19 mouse cellular contexts compared by ENCODE assay signal in genomic region chr5:91865365-91865764, GRCm38 (mm10).
"Had no signal": no experiment of that assay in that cellular context is flagged by ENCODE, and none has a peak within 500 bp of the region (broad histone marks: within the 10 kb centered on the region; RNA-seq: fewer than 3 reads in every experiment).

No protein-coding gene starts in this region.

- H3K9me3 ChIP-seq: kidney, embryonic 15.5 days; lung, embryonic 15.5 days; midbrain, embryonic 10.5 days; midbrain, embryonic 13.5 days; neural tube, embryonic 13.5 days had no signal

- ATAC-seq: intestine, postnatal 0 days; midbrain, embryonic 16.5 days had no signal

- H3K4me3 ChIP-seq: kidney, embryonic 15.5 days; left cerebral cortex, adult 2 months; lung, embryonic 15.5 days; megakaryocyte, embryonic 14.5 days; midbrain, embryonic 10.5 days; midbrain, embryonic 13.5 days; myocyte; neural tube, embryonic 13.5 days had no signal

- H3K27ac ChIP-seq: kidney, embryonic 15.5 days; left cerebral cortex, adult 2 months; lung, embryonic 15.5 days; midbrain, embryonic 10.5 days; midbrain, embryonic 13.5 days; neural tube, embryonic 13.5 days had no signal

- H3K9ac ChIP-seq: kidney, embryonic 15.5 days; lung, embryonic 15.5 days; midbrain, embryonic 13.5 days; neural tube, embryonic 13.5 days had no signal

- H3K27me3 ChIP-seq: kidney, embryonic 15.5 days; lung, embryonic 15.5 days; midbrain, embryonic 13.5 days; neural tube, embryonic 13.5 days had no signal

- H3K4me2 ChIP-seq: kidney, embryonic 15.5 days; lung, embryonic 15.5 days; midbrain, embryonic 13.5 days; neural tube, embryonic 13.5 days had no signal

- H3K36me3 ChIP-seq: kidney, embryonic 15.5 days; lung, embryonic 15.5 days; midbrain, embryonic 10.5 days; midbrain, embryonic 13.5 days; neural tube, embryonic 13.5 days had no signal

- DNase-seq: kidney, adult 8-10 months; kidney, postnatal 10 days; kidney, postnatal 36 days; layer of hippocampus, postnatal 36 days; lung, adult 18-20 months; lung, postnatal 10 days; lung, postnatal 36 days; thymus, adult 18-20 months; thymus, postnatal 36 days had no signal

- H3K4me1 ChIP-seq: kidney, embryonic 15.5 days; lung, embryonic 15.5 days; midbrain, embryonic 10.5 days; midbrain, embryonic 13.5 days; neural tube, embryonic 13.5 days had no signal
